Mouse (Mus musculus): ENCODE data around the gene Gapdhs. TPM values are rescaled to one million over a fixed set of nuclear protein-coding genes. Genes with fewer than 3 reads are reported as not detected.

Gapdhs gene
- polyA plus RNA-seq (2012; rRNA removed; ENCODE audit: low replicate concordance): 0.09 and 0.10 TPM in 2 replicates

GRCm38 (mm10) chr7:30743617-30744016, at the start of gene Gapdhs:
TSS of gene Gapdhs (minus strand) at chr7:30743681.

GRCm38 (mm10) chr7:30787377-30788022, 44.0 kb upstream of the Gapdhs start, which contains the start of gene Krtdap:
TSS of gene Krtdap (plus strand) at chr7:30787896.

GRCm38 (mm10) chr7:30763456-30763855, 20.0 kb upstream of the Gapdhs start, which contains the start of gene Dmkn:
TSS of gene Dmkn (plus strand) at chr7:30763756.

GRCm38 (mm10) chr7:30751086-30751669, 7.7 kb upstream of the Gapdhs start, which contains the start of gene Sbsn:
TSS of gene Sbsn (plus strand) at chr7:30751471.

GRCm38 (mm10) chr7:30729396-30730063, 14.0 kb downstream of the Gapdhs start, which contains the start of gene Tmem147:
TSS of gene Tmem147 (minus strand) at chr7:30729540.

GRCm38 (mm10) chr7:30711942-30712341, 31.5 kb downstream of the Gapdhs start, which contains the start of gene Atp4a:
TSS of gene Atp4a (plus strand) at chr7:30712209.

GRCm38 (mm10) chr7:30698589-30698988, 44.9 kb downstream of the Gapdhs start, which contains the start of gene 2200002J24Rik:
TSS of gene 2200002J24Rik (plus strand) at chr7:30698926.

Other genes starting within 250 kb of the Gapdhs start
- 10.7 and 22.5 TPM in 2 replicates for gene Arhgap33, start 208.6 kb downstream of the Gapdhs start, polyA plus RNA-seq (2012; rRNA removed; ENCODE audit: low replicate concordance)
- 49.5 and 798 TPM in 2 replicates for gene Hspb6, start 191.5 kb downstream of the Gapdhs start, polyA plus RNA-seq (2012; rRNA removed; ENCODE audit: low replicate concordance)
- 8.0 and 10.5 TPM in 2 replicates for gene Proser3, start 191.4 kb downstream of the Gapdhs start, polyA plus RNA-seq (2012; rRNA removed; ENCODE audit: low replicate concordance)
- gene Lin37, start 183.8 kb downstream of the Gapdhs start, polyA plus RNA-seq (2012; rRNA removed; ENCODE audit: low replicate concordance): 36.9 and 40.0 TPM in 2 replicates
- gene U2af1l4, start 180.4 kb downstream of the Gapdhs start, polyA plus RNA-seq (2012; rRNA removed; ENCODE audit: low replicate concordance): 58.9 and 66.3 TPM in 2 replicates
- gene Gm49396, start 180.3 kb downstream of the Gapdhs start, polyA plus RNA-seq (2012; rRNA removed; ENCODE audit: low replicate concordance): 2.1 and 2.5 TPM in 2 replicates
- gene Psenen, start 180.1 kb downstream of the Gapdhs start, polyA plus RNA-seq (2012; rRNA removed; ENCODE audit: low replicate concordance): 97.0 and 187 TPM in 2 replicates
- 9.9 and 16.6 TPM in 2 replicates for gene Igflr1, start 178.3 kb downstream of the Gapdhs start, polyA plus RNA-seq (2012; rRNA removed; ENCODE audit: low replicate concordance)
- 63.8 and 73.1 TPM in 2 replicates for gene Kmt2b, start 155.0 kb downstream of the Gapdhs start, polyA plus RNA-seq (2012; rRNA removed; ENCODE audit: low replicate concordance)
- gene Zbtb32, start 144.8 kb downstream of the Gapdhs start, polyA plus RNA-seq (2012; rRNA removed; ENCODE audit: low replicate concordance): 4.8 and 7.8 TPM in 2 replicates
- 1.4 and 2.3 TPM in 2 replicates for gene Upk1a, start 130.8 kb downstream of the Gapdhs start, polyA plus RNA-seq (2012; rRNA removed; ENCODE audit: low replicate concordance)
- 332 and 742 TPM in 2 replicates for gene Cox6b1, start 117.5 kb downstream of the Gapdhs start, polyA plus RNA-seq (2012; rRNA removed; ENCODE audit: low replicate concordance)
- gene Etv2, start 107.8 kb downstream of the Gapdhs start, polyA plus RNA-seq (2012; rRNA removed; ENCODE audit: low replicate concordance): not detected in 2 replicates
- gene Rbm42, start 93.4 kb downstream of the Gapdhs start, polyA plus RNA-seq (2012; rRNA removed; ENCODE audit: low replicate concordance): 53.5 and 112 TPM in 2 replicates
- 11.4 and 12.7 TPM in 2 replicates for gene Haus5, start 78.7 kb downstream of the Gapdhs start, polyA plus RNA-seq (2012; rRNA removed; ENCODE audit: low replicate concordance)
- gene Pmis2, start 72.1 kb downstream of the Gapdhs start, polyA plus RNA-seq (2012; rRNA removed; ENCODE audit: low replicate concordance): not detected in 2 replicates
- gene 2200002J24Rik, start 44.8 kb downstream of the Gapdhs start, polyA plus RNA-seq (2012; rRNA removed; ENCODE audit: low replicate concordance): not detected in 2 replicates
- gene Atp4a, start 31.5 kb downstream of the Gapdhs start, polyA plus RNA-seq (2012; rRNA removed; ENCODE audit: low replicate concordance): 0.05 and 0.70 TPM in 2 replicates
- 183 and 405 TPM in 2 replicates for gene Tmem147, start 14.1 kb downstream of the Gapdhs start, polyA plus RNA-seq (2012; rRNA removed; ENCODE audit: low replicate concordance)
- 6.5 and 14.4 TPM in 2 replicates for gene Sbsn, start 7.8 kb upstream of the Gapdhs start, polyA plus RNA-seq (2012; rRNA removed; ENCODE audit: low replicate concordance)
- gene Dmkn, start 20.1 kb upstream of the Gapdhs start, polyA plus RNA-seq (2012; rRNA removed; ENCODE audit: low replicate concordance): 5.2 and 132 TPM in 2 replicates
- 1.2 and 71.0 TPM in 2 replicates for gene Krtdap, start 44.2 kb upstream of the Gapdhs start, polyA plus RNA-seq (2012; rRNA removed; ENCODE audit: low replicate concordance)
- 44.2 and 53.7 TPM in 2 replicates for gene Ffar2, start 80.1 kb upstream of the Gapdhs start, polyA plus RNA-seq (2012; rRNA removed; ENCODE audit: low replicate concordance)
- gene Ffar3, start 112.5 kb upstream of the Gapdhs start, polyA plus RNA-seq (2012; rRNA removed; ENCODE audit: low replicate concordance): 0.10 and 0.11 TPM in 2 replicates
- 5.8 and 8.9 TPM in 2 replicates for gene Ffar1, start 117.9 kb upstream of the Gapdhs start, polyA plus RNA-seq (2012; rRNA removed; ENCODE audit: low replicate concordance)
- gene Cd22, start 136.7 kb upstream of the Gapdhs start, polyA plus RNA-seq (2012; rRNA removed; ENCODE audit: low replicate concordance): 85.3 and 86.3 TPM in 2 replicates
- 3.9 and 5.1 TPM in 2 replicates for gene Mag, start 171.2 kb upstream of the Gapdhs start, polyA plus RNA-seq (2012; rRNA removed; ENCODE audit: low replicate concordance)
- 6.9 and 22.7 TPM in 2 replicates for gene Hamp2, start 181.0 kb upstream of the Gapdhs start, polyA plus RNA-seq (2012; rRNA removed; ENCODE audit: low replicate concordance)
- 1.9 and 22.9 TPM in 2 replicates for gene Hamp, start 200.4 kb upstream of the Gapdhs start, polyA plus RNA-seq (2012; rRNA removed; ENCODE audit: low replicate concordance)
- gene Usf2, start 213.1 kb upstream of the Gapdhs start, polyA plus RNA-seq (2012; rRNA removed; ENCODE audit: low replicate concordance): 122 and 253 TPM in 2 replicates
- gene Lsr, start 229.8 kb upstream of the Gapdhs start, polyA plus RNA-seq (2012; rRNA removed; ENCODE audit: low replicate concordance): 48.3 and 72.9 TPM in 2 replicates
- 2.1 and 3.5 TPM in 2 replicates for gene Fam187b, start 230.1 kb upstream of the Gapdhs start, polyA plus RNA-seq (2012; rRNA removed; ENCODE audit: low replicate concordance)

All from mammary gland, adult 2 months (tissue).